Mouse (Mus musculus) heart, postnatal 10 days (tissue): ENCODE data around the gene Clec11a. TPM values are rescaled to one million over a fixed set of nuclear protein-coding genes. Genes with fewer than 3 reads are reported as not detected.
"Not testable (repeated sequence)": the region's sequence is repeated elsewhere in the genome, so short reads cannot be mapped to it uniquely, and the experiment has no call there.

Source experiments
- DNase-seq, 2 experiments: peaks; one replicate each; pipeline ENCODE4 v3.0.0; 2021
- intact Hi-C: fragments of 180-260 bp; cut with DNase I; formaldehyde crosslinking; loops from one replicate; pipeline ENCODE4 v1.15.1; 2025
- total RNA-seq, 2 experiments: library from RNA; stranded (reverse); gene quantifications; 2 replicates each; pipeline ENCODE4 v1.2.3; 2021

The Clec11a gene
- total RNA-seq, 2 experiments from 2014 or later: 1.1 TPM

- DNase-seq: no peak
- intact Hi-C loops: no loop called here
Observed at GRCm38 (mm10) chr7:44332336-44332735, 25.6 kb upstream of the Clec11a start.

- DNase-seq: no peak
- intact Hi-C loops: no loop called here
Observed at GRCm38 (mm10) chr7:44326614-44327013, 19.9 kb upstream of the Clec11a start.

GRCm38 (mm10) chr7:44322290-44322689 is 15.6 kb upstream of the Clec11a start:
- intact Hi-C loops: no loop called here
- DNase-seq: no peak

- intact Hi-C loops: no loop called here
- no peak for DNase-seq
Observed at GRCm38 (mm10) chr7:44320886-44321285, 14.2 kb upstream of the Clec11a start.

GRCm38 (mm10) chr7:44317913-44318312 is 11.2 kb upstream of the Clec11a start:
- intact Hi-C loops: loop anchor here (2.0 kb wide), 1 partner anchor 55 kb away; no protein-coding TSS in a partner anchor
- no peak for DNase-seq

- intact Hi-C loops: no loop called here
- no peak for DNase-seq
Observed at GRCm38 (mm10) chr7:44312484-44312883, 5.8 kb upstream of the Clec11a start.

GRCm38 (mm10) chr7:44311713-44312304 is 5.1 kb upstream of the Clec11a start:
- DNase-seq: no peak
- intact Hi-C loops: no loop called here

- peak; percentile 31 to 51 for DNase-seq
- intact Hi-C loops: no loop called here
Observed at GRCm38 (mm10) chr7:44310878-44311712, 4.4 kb upstream of the Clec11a start.

- no peak for DNase-seq
- intact Hi-C loops: no loop called here
Observed at GRCm38 (mm10) chr7:44310285-44310877, 3.7 kb upstream of the Clec11a start.

- intact Hi-C loops: no loop called here
- no peak for DNase-seq
Observed at GRCm38 (mm10) chr7:44309475-44310284, 3.0 kb upstream of the Clec11a start, which contains the start of gene Shank1. TSS of gene Shank1 (plus strand) at chr7:44310253.

GRCm38 (mm10) chr7:44307261-44308020 is 739 bp upstream of the Clec11a start:
- intact Hi-C loops: loop anchor here (2.0 kb wide), 1 partner anchor 59 kb away; no protein-coding TSS in a partner anchor
- DNase-seq: no peak

GRCm38 (mm10) chr7:44305686-44306085 is 1.0 kb downstream of the Clec11a start:
- intact Hi-C loops: loop anchor here (2.0 kb wide), 1 partner anchor 57 kb away; no protein-coding TSS in a partner anchor
- DNase-seq: no peak

- intact Hi-C loops: loop anchor here (5.0 kb wide), 2 partner anchors 47 to 1617 kb away; partner anchors contain the start of genes Ccdc114 and Emp3
- peak; percentile 97 for DNase-seq
Observed at GRCm38 (mm10) chr7:44304775-44305641, 1.7 kb downstream of the Clec11a start.

GRCm38 (mm10) chr7:44304463-44304774 is 2.3 kb downstream of the Clec11a start:
- no peak for DNase-seq
- intact Hi-C loops: loop anchor here (5.0 kb wide), 2 partner anchors 48 to 1618 kb away; partner anchors contain the start of genes Ccdc114 and Emp3

- intact Hi-C loops: loop anchor here (5.0 kb wide), 2 partner anchors 49 to 1619 kb away; partner anchors contain the start of genes Ccdc114 and Emp3
- no peak for DNase-seq
Observed at GRCm38 (mm10) chr7:44303346-44304340, 3.1 kb downstream of the Clec11a start.

- intact Hi-C loops, DNase-seq: not testable (repeated sequence)
Observed at GRCm38 (mm10) chr7:44297501-44297900, 9.2 kb downstream of the Clec11a start.

GRCm38 (mm10) chr7:44291418-44291817 is 15.3 kb downstream of the Clec11a start:
- DNase-seq: no peak
- intact Hi-C loops: no loop called here

GRCm38 (mm10) chr7:44290986-44291385 is 15.7 kb downstream of the Clec11a start:
- DNase-seq: no peak
- intact Hi-C loops: no loop called here
